Mouse (Mus musculus) small intestine, adult 2 months (tissue): ENCODE measurements around the gene Stx7. TPM values are rescaled to one million over a fixed set of nuclear protein-coding genes. Genes with fewer than 3 reads are reported as not detected.

Experiments used
- H3K27ac ChIP-seq: fragments of 200-500 bp; 2 replicates; pipeline ENCODE4 v1.5.1; 2012; ENCODE audit warnings: low read depth, low read length, control low read depth, inconsistent platforms; ENCODE audit not compliant: insufficient read depth
- H3K27me3 ChIP-seq: fragments of 200-500 bp; 2 replicates; pipeline ENCODE4 v1.6.1; 2012; ENCODE audit warnings: mild to moderate bottlenecking, moderate library complexity, low read length, inconsistent platforms; ENCODE audit not compliant: control insufficient read depth, insufficient read depth
- H3K36me3 ChIP-seq: fragments of 200-500 bp; 2 replicates; pipeline ENCODE4 v1.6.1; 2012; ENCODE audit warnings: mild to moderate bottlenecking, low read length, control low read depth, inconsistent platforms; ENCODE audit not compliant: control insufficient read depth, insufficient read depth
- H3K4me1 ChIP-seq: fragments of 200-500 bp; 2 replicates; pipeline ENCODE4 v1.6.1; 2012; ENCODE audit warnings: low read length, inconsistent platforms, mixed read lengths; ENCODE audit not compliant: control insufficient read depth, insufficient read depth, insufficient read length
- H3K4me3 ChIP-seq: fragments of 200-500 bp; 2 replicates; pipeline ENCODE4 v1.5.1; 2012; ENCODE audit warnings: low read depth, mild to moderate bottlenecking, control low read depth, inconsistent platforms, low read length, moderate library complexity
- CTCF ChIP-seq: fragments of 200-500 bp; IDR thresholded peaks from 2 replicates; pipeline ENCODE4 v1.5.1; 2012; ENCODE audit warnings: low read depth, mild to moderate bottlenecking, control low read depth, inconsistent platforms, low read length, moderate library complexity, mixed read lengths; ENCODE audit not compliant: insufficient replicate concordance, insufficient read length; ENCODE audit errors: extremely low read depth
- POLR2A ChIP-seq: fragments of 200-500 bp; IDR thresholded peaks from 2 replicates; pipeline ENCODE4 v1.6.1; 2012; ENCODE audit warnings: low read depth, mild to moderate bottlenecking, control low read depth, inconsistent platforms, low read length, moderate library complexity
- WGBS: fragments of 180-500 bp; shearing (Covaris S2); methylation state at CpG from one replicate; pipeline ENCODE4 v1.1.7; 2018; 5-methylcytosine and 5-hydroxymethylcytosine counted together
- polyA plus RNA-seq: library from polyadenylated mRNA; depleted of rRNA; stranded (reverse); fragments of >200 nt; gene quantifications from 2 replicates; pipeline ENCODE4 v1.2.3, GENCODE M21; 2012

The Stx7 gene
- polyA plus RNA-seq, 1 experiment = 59.9 TPM

DNA sequence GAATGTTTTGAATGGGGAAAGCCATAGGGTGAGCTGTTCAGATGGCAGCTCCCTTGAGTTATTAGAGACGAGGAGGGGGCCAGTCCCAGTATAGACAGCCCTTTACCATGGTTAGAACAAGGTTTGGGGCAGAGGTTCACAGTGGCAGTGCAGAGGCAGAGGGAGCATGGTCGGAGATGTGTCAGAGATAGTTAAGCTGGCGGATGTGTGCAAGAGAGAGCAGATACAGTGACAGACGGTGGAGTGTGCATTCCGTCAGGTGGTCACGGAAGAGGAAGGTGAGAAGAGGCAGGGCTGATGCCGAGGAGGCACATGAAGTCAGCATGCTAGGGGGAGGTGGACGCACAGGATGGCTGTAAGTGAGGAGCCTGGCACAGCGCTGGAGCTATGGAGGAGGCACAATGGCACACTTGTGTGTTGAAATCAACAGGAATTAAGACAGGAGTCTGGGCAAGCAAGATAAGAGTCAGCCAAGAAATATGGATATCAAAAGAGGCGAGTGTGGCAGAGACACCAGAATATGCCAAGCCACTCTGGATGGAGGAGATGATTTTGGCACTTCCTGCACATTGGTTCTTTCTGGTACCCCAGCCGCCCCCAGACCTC is 19.0 kb downstream of the Stx7 start:
- TF ChIP-seq CTCF (no peak), POLR2A (no peak)
- 0 out of 2 replicates have a peak, but pooled peaks cover 2% of the 10 kb centered on the region for H3K36me3 ChIP-seq
- H3K27ac ChIP-seq = no peak overlapping the region; the same call in 1 of the 2 replicates
- peaks cover 20% of the 10 kb centered on the region for H3K4me1 ChIP-seq
- no peaks in the 10 kb centered on the region for H3K27me3 ChIP-seq
- WGBS = 40% methylated on average over 11 of the region's 11 CpGs
- no peak overlapping the region for H3K4me3 ChIP-seq

DNA sequence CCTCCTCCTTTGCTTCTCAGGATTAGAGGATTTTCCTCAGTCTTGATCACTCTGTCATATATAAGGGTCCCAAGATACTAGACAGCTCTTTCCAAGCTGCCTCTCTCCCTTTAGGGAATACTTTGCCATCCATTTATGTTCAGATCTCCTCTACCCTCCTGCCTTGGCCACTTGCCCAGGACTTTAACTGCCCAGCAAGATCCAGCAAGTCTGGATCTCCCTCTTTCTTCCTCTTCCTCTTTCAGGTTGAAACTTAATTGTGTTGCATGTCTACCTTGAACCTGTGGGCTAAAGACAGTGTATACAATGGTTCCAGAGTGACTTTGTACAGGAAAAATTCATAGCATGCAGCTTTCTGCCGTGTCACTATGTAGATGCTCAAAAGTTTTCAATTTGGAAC is 19.8 kb downstream of the Stx7 start:
- H3K27me3 ChIP-seq = no peaks in the 10 kb centered on the region
- TF ChIP-seq POLR2A = no peak
- no peak for TF ChIP-seq CTCF
- H3K36me3 ChIP-seq = 0 out of 2 replicates have a peak, but pooled peaks cover 2% of the 10 kb centered on the region
- H3K4me1 ChIP-seq = peaks cover 20% of the 10 kb centered on the region
- 57% methylated on average over 1 of the region's 1 CpGs for WGBS
- no peak overlapping the region for H3K27ac ChIP-seq
- H3K4me3 ChIP-seq = no peak overlapping the region

- Histone ChIP-seq H3K4me1 (peaks cover 13% of the 10 kb centered on the region; the same call in 1 of the 2 replicates), H3K27ac (no peak overlapping the region), H3K4me3 (no peak overlapping the region), H3K36me3 (0 out of 2 replicates have a peak, but pooled peaks cover 2% of the 10 kb centered on the region), H3K27me3 (no peaks in the 10 kb centered on the region)
- WGBS = 90% methylated on average over 4 of the region's 4 CpGs
- no peak for TF ChIP-seq POLR2A
- no peak for TF ChIP-seq CTCF
These were observed 22.9 kb downstream of the Stx7 start for GRCm38 (mm10) chr10:24171906-24172459.

- Histone ChIP-seq H3K27ac (no peak overlapping the region), H3K27me3 (no peaks in the 10 kb centered on the region), H3K4me3 (no peak overlapping the region), H3K4me1 (peaks cover 6% of the 10 kb centered on the region; the same call in 1 of the 2 replicates), H3K36me3 (peaks cover 8% of the 10 kb centered on the region)
- TF ChIP-seq POLR2A (no peak), CTCF (no peak)
- WGBS = 38% methylated on average over 10 of the region's 10 CpGs
These were observed 24.3 kb downstream of the Stx7 start for GRCm38 (mm10) chr10:24173210-24174001.

- Histone ChIP-seq H3K27ac (no peak overlapping the region), H3K36me3 (peaks cover 29% of the 10 kb centered on the region), H3K4me3 (no peak overlapping the region), H3K4me1 (no peaks in the 10 kb centered on the region), H3K27me3 (no peaks in the 10 kb centered on the region)
- TF ChIP-seq CTCF (no peak), POLR2A (no peak)
- 47% methylated on average over 7 of the region's 7 CpGs for WGBS
These were observed 41.3 kb downstream of the Stx7 start for GRCm38 (mm10) chr10:24190392-24190791.

- Histone ChIP-seq H3K4me3 (no peak overlapping the region), H3K27me3 (no peaks in the 10 kb centered on the region), H3K27ac (no peak overlapping the region), H3K36me3 (peaks cover 16% of the 10 kb centered on the region), H3K4me1 (no peaks in the 10 kb centered on the region)
- whole genome bisulfite sequencing = 62% methylated on average over 1 of the region's 1 CpGs
- no peak for TF ChIP-seq POLR2A
- TF ChIP-seq CTCF = no peak
These were observed 42.9 kb downstream of the Stx7 start for GRCm38 (mm10) chr10:24191977-24192376.

DNA sequence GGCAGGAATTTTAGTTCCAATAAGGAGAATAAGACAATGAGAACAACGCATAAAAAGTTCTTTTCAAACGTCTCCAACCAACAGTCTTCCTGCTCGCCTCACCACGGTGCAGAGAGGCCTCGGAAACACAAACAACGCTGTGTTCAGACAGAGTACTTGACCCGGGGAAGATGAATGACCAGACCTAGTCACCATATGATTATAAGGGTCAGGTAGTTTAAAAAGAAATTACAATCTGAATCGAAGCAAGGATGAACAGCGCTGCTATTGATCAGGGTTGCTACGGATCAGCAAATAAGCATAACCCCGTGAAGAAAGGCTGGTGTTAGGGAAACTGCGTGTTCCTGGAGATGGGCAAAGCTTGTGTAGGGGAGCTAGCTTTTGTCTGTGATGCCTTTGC is 50.2 kb downstream of the Stx7 start:
- H3K4me3 ChIP-seq = no peak overlapping the region
- TF ChIP-seq CTCF (no peak), POLR2A (no peak)
- no peaks in the 10 kb centered on the region for H3K4me1 ChIP-seq
- 71% methylated on average over 12 of the region's 12 CpGs for WGBS
- no peaks in the 10 kb centered on the region for H3K27me3 ChIP-seq
- H3K36me3 ChIP-seq = no peaks in the 10 kb centered on the region
- no peak overlapping the region for H3K27ac ChIP-seq
